Mouse (Mus musculus): Measurements from ENCODE around the gene Tinf2.
A peak's percentile ranks its signal among the peaks of the same experiment; 100 is the strongest.

Tinf2 gene

GRCm38 (mm10) chr14:55702761-55703160 is 21.1 kb upstream of the Tinf2 start:
- DNase-seq, result no peak

- no peak for DNase-seq
These were observed 19.5 kb upstream of the Tinf2 start for GRCm38 (mm10) chr14:55701131-55701530.

- no peak for DNase-seq
These were observed 15.6 kb upstream of the Tinf2 start for GRCm38 (mm10) chr14:55697226-55697625.

- DNase-seq, result no peak
These were observed 7.8 kb upstream of the Tinf2 start for GRCm38 (mm10) chr14:55689433-55689832.

- no peak for DNase-seq
These were observed 486 bp upstream of the Tinf2 start for GRCm38 (mm10) chr14:55682118-55682493.

GRCm38 (mm10) chr14:55677615-55678014 is 4.0 kb downstream of the Tinf2 start:
- DNase-seq, result no peak

GRCm38 (mm10) chr14:55672741-55673060 is 8.9 kb downstream of the Tinf2 start:
- DNase-seq, result peak; percentile 63

- DNase-seq, result peak; percentile 94
These were observed 9.5 kb downstream of the Tinf2 start, which contains the start of the genes Gmpr2 and Nedd8 for GRCm38 (mm10) chr14:55671833-55672740. Gene Gmpr2, plus strand, starts transcription at chr14:55671941. Gene Nedd8, minus strand, starts transcription at chr14:55672124.

GRCm38 (mm10) chr14:55671486-55671832 is 10.2 kb downstream of the Tinf2 start:
- no peak for DNase-seq

- DNase-seq, result no peak
These were observed 21.0 kb downstream of the Tinf2 start for GRCm38 (mm10) chr14:55660636-55661035.

GRCm38 (mm10) chr14:55659960-55660573 is 21.6 kb downstream of the Tinf2 start, which contains the start of gene Mdp1:
Gene Mdp1, minus strand, starts transcription at chr14:55660508.
- peak; percentile 67 for DNase-seq

GRCm38 (mm10) chr14:55658011-55658410 is 23.6 kb downstream of the Tinf2 start:
- no peak for DNase-seq

- no peak for DNase-seq
These were observed 24.7 kb downstream of the Tinf2 start for GRCm38 (mm10) chr14:55656935-55657334.

- no peak for DNase-seq
These were observed 30.1 kb downstream of the Tinf2 start for GRCm38 (mm10) chr14:55651528-55651927.

GRCm38 (mm10) chr14:55649884-55650283 is 31.7 kb downstream of the Tinf2 start, which contains the start of gene Tssk4:
Gene Tssk4, plus strand, starts transcription at chr14:55650184.
- DNase-seq, result no peak

GRCm38 (mm10) chr14:55644261-55644888 is 37.2 kb downstream of the Tinf2 start:
- no peak for DNase-seq

GRCm38 (mm10) chr14:55643060-55643907 is 38.3 kb downstream of the Tinf2 start, which contains the start of gene Tm9sf1:
Gene Tm9sf1, minus strand, starts transcription at chr14:55643806.
- DNase-seq, result peak; percentile 85

- no peak for DNase-seq
These were observed 39.0 kb downstream of the Tinf2 start for GRCm38 (mm10) chr14:55642679-55643059.

GRCm38 (mm10) chr14:55641291-55641690 is 40.3 kb downstream of the Tinf2 start:
- DNase-seq, result no peak

- DNase-seq, result no peak
These were observed 40.8 kb downstream of the Tinf2 start for GRCm38 (mm10) chr14:55640816-55641215.

- DNase-seq, result no peak
These were observed 43.8 kb downstream of the Tinf2 start, which contains the start of gene Gm49378 for GRCm38 (mm10) chr14:55637795-55638194. Gene Gm49378, minus strand, starts transcription at chr14:55637895.

- DNase-seq, result peak; percentile 77
These were observed 46.1 kb downstream of the Tinf2 start, which contains the start of gene Ipo4 for GRCm38 (mm10) chr14:55635523-55636007. Gene Ipo4, minus strand, starts transcription at chr14:55635957.
